Mouse (Mus musculus): ENCODE data around the gene Kiss1.

Kiss1 gene

DNA sequence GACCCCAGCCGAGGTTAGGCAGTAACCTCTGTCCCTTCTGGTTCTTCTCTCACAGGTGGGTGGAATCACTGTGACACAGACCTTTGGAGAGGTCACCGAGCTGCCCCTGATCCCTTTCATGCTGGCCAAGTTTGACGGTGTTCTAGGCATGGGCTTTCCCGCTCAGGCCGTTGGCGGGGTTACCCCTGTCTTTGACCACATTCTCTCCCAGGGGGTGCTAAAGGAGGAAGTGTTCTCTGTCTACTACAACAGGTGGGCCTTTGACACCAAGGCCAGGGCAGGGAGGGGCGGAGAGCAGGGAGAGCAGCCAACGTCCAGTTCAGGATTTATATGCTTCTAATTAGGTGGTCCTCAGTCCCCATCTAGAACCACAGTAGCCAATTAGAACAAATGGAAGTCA is 34.7 kb downstream of the Kiss1 start:
- DNase-seq (ENCODE audit: extremely low read depth, low read depth, low spot score), result no peak

DNA sequence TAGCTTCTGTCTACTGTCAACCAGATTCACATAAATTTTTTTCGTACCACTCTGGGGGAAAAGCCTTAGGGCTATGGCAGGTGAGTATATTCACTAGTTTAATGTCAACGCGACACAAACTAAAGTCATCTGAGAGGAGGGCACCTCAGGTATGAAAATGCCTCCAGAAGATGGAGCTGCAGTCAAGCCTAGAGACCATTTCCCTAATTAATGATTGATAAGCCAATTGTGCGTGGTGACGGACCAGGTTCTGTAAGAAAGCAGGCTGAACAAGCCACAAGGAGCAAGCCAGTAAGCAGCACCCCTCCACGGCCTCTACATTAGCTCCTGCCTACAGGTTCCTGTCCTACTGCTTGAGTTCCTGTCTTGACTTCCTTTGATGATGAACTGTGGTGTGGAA is 39.3 kb downstream of the Kiss1 start:
- no peak for DNase-seq (ENCODE audit: extremely low read depth, low read depth, low spot score)

- no peak for DNase-seq (ENCODE audit: extremely low read depth, low read depth, low spot score)
Measured at GRCm38 (mm10) chr1:133362103-133362502, 40.4 kb downstream of the Kiss1 start.

- DNase-seq (ENCODE audit: extremely low read depth, low read depth, low spot score), result no peak
Measured at GRCm38 (mm10) chr1:133363276-133364021, 41.8 kb downstream of the Kiss1 start, which contains the start of gene Etnk2. Etnk2 (plus strand) TSS chr1:133363572.

- DNase-seq (ENCODE audit: extremely low read depth, low read depth, low spot score), result no peak
Measured at GRCm38 (mm10) chr1:133364022-133364630, 42.5 kb downstream of the Kiss1 start.

GRCm38 (mm10) chr1:133364890-133365289 is 43.2 kb downstream of the Kiss1 start:
- DNase-seq (ENCODE audit: extremely low read depth, low read depth, low spot score), result no peak

- DNase-seq (ENCODE audit: extremely low read depth, low read depth, low spot score), result no peak
Measured at GRCm38 (mm10) chr1:133366951-133367605, 45.4 kb downstream of the Kiss1 start.

GRCm38 (mm10) chr1:133367606-133368488 is 46.2 kb downstream of the Kiss1 start:
- no peak for DNase-seq (ENCODE audit: extremely low read depth, low read depth, low spot score)

GRCm38 (mm10) chr1:133368644-133369043 is 47.0 kb downstream of the Kiss1 start:
- no peak for DNase-seq (ENCODE audit: extremely low read depth, low read depth, low spot score)

- no peak for DNase-seq (ENCODE audit: extremely low read depth, low read depth, low spot score)
Measured at GRCm38 (mm10) chr1:133370352-133370751, 48.7 kb downstream of the Kiss1 start.

DNA sequence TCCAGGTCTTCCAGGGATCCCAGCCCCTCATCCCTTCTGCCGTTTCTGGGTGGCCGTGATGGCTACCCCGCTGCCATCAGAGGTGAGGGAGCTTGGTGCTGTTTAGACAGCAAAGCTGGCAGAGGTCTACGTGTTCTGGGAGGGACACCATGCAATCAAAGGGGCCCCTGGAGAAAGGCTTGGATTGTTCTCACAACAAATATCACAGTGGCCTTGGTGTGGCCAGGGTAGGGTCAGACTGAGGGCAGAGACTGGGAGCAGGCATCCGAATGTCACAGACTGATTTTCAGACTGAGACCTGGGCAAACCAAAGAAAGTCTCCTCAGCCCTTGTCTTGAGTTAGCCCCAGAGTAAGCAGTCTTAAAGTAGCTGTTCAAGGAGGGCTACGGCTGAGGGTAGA is 49.8 kb downstream of the Kiss1 start:
- no peak for DNase-seq (ENCODE audit: extremely low read depth, low read depth, low spot score)

GRCm38 (mm10) chr1:133372113-133372512 is 50.4 kb downstream of the Kiss1 start:
- no peak for DNase-seq (ENCODE audit: extremely low read depth, low read depth, low spot score)

GRCm38 (mm10) chr1:133375696-133376346 is 54.1 kb downstream of the Kiss1 start:
- DNase-seq (ENCODE audit: extremely low read depth, low read depth, low spot score), result no peak

DNA sequence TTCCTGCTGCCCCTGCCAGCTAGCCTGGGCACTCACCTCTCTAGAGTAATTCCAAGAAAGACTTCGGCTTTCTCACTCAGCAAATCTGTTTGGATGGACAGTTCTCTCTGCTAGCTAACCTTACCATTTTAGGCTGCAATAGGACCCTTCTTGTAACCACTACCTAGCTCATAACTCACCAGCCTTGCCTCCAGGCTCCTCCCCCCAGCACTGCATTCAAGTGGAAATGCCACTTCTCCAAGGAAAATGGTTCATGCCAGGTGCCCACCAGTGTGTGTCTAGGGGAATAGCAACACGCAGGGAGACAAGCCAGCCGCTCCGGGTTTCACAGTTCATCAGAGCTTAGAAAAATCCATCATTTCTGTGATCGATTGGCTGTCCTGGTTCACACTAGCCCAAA is 55.9 kb downstream of the Kiss1 start:
- no peak for DNase-seq (ENCODE audit: extremely low read depth, low read depth, low spot score)
